Mouse (Mus musculus): ENCODE measurements around the gene Zan. TPM values are rescaled to one million over a fixed set of nuclear protein-coding genes. Genes with fewer than 3 reads are reported as not detected.
"Not testable (repeated sequence)": the region's sequence is repeated elsewhere in the genome, so short reads cannot be mapped to it uniquely, and the experiment has no call there.

Zan gene
- total RNA-seq, 2 experiments from 2014 or later: 0.16 to 0.32 TPM

- intact Hi-C loops (cut with DNase I); DNase-seq (ENCODE audit: low spot score in 2 of 2): not testable (repeated sequence)
These were observed 46.5 kb downstream of the Zan start for GRCm38 (mm10) chr5:137430402-137430801.

GRCm38 (mm10) chr5:137425648-137426047 is 51.2 kb downstream of the Zan start:
- intact Hi-C loops (cut with DNase I): no loop called here
- DNase-seq (ENCODE audit: low spot score in 2 of 2): no peak

- intact Hi-C loops (cut with DNase I): no loop called here
- DNase-seq (ENCODE audit: low spot score in 2 of 2): no peak
These were observed 57.0 kb downstream of the Zan start for GRCm38 (mm10) chr5:137419841-137420240.

- intact Hi-C loops (cut with DNase I): no loop called here
These were observed 57.8 kb downstream of the Zan start for GRCm38 (mm10) chr5:137419105-137419504.

GRCm38 (mm10) chr5:137414253-137414652 is 62.6 kb downstream of the Zan start:
- intact Hi-C loops (cut with DNase I): no loop called here
- no peak for DNase-seq (ENCODE audit: low spot score in 2 of 2)

More at GRCm38 (mm10) chr5:137419105-137419504, 57.8 kb downstream of the Zan start:
- no peak for DNase-seq (ENCODE audit: low spot score in 2 of 2)

GRCm38 (mm10) chr5:137411235-137411634 is 65.6 kb downstream of the Zan start:
- intact Hi-C loops (cut with DNase I): no loop called here
- DNase-seq (ENCODE audit: low spot score in 2 of 2): no peak

GRCm38 (mm10) chr5:137410549-137410948 is 66.3 kb downstream of the Zan start:
- intact Hi-C loops (cut with DNase I): no loop called here
- no peak for DNase-seq (ENCODE audit: low spot score in 2 of 2)

GRCm38 (mm10) chr5:137410066-137410465 is 66.8 kb downstream of the Zan start:
- DNase-seq (ENCODE audit: low spot score in 2 of 2): no peak
- intact Hi-C loops (cut with DNase I): no loop called here

- peak; percentile 11 to 22 for DNase-seq (ENCODE audit: low spot score in 2 of 2)
- intact Hi-C loops (cut with DNase I): no loop called here
These were observed 67.4 kb downstream of the Zan start for GRCm38 (mm10) chr5:137409451-137409850.

GRCm38 (mm10) chr5:137404081-137404480 is 72.8 kb downstream of the Zan start:
- DNase-seq (ENCODE audit: low spot score in 2 of 2): no peak
- intact Hi-C loops (cut with DNase I): no loop called here

- no peak for DNase-seq (ENCODE audit: low spot score in 2 of 2)
- intact Hi-C loops (cut with DNase I): no loop called here
These were observed 82.4 kb downstream of the Zan start for GRCm38 (mm10) chr5:137394456-137394855.

GRCm38 (mm10) chr5:137391641-137392040 is 85.2 kb downstream of the Zan start:
- DNase-seq (ENCODE audit: low spot score in 2 of 2): no peak
- intact Hi-C loops (cut with DNase I): no loop called here

- intact Hi-C loops (cut with DNase I): no loop called here
- no peak for DNase-seq (ENCODE audit: low spot score in 2 of 2)
These were observed 90.2 kb downstream of the Zan start for GRCm38 (mm10) chr5:137386712-137387111.

- intact Hi-C loops (cut with DNase I): no loop called here
- DNase-seq (ENCODE audit: low spot score in 2 of 2): no peak
These were observed 93.4 kb downstream of the Zan start for GRCm38 (mm10) chr5:137383441-137383840.

- DNase-seq (ENCODE audit: low spot score in 2 of 2): peak; percentile 13 to 38
- intact Hi-C loops (cut with DNase I): no loop called here
These were observed 95.7 kb downstream of the Zan start for GRCm38 (mm10) chr5:137381152-137381551.

GRCm38 (mm10) chr5:137377603-137378002 is 99.3 kb downstream of the Zan start:
- intact Hi-C loops (cut with DNase I): no loop called here
- DNase-seq (ENCODE audit: low spot score in 2 of 2): no peak

- intact Hi-C loops (cut with DNase I): no loop called here
- DNase-seq (ENCODE audit: low spot score in 2 of 2): no peak
These were observed 99.7 kb downstream of the Zan start for GRCm38 (mm10) chr5:137377176-137377575.

GRCm38 (mm10) chr5:137376722-137377121 is 100.1 kb downstream of the Zan start:
- intact Hi-C loops (cut with DNase I): no loop called here
- no peak for DNase-seq (ENCODE audit: low spot score in 2 of 2)

- intact Hi-C loops (cut with DNase I): no loop called here
These were observed 100.7 kb downstream of the Zan start for GRCm38 (mm10) chr5:137376198-137376597.

GRCm38 (mm10) chr5:137375627-137376026 is 101.2 kb downstream of the Zan start:
- intact Hi-C loops (cut with DNase I): no loop called here
- DNase-seq (ENCODE audit: low spot score in 2 of 2): no peak

More at GRCm38 (mm10) chr5:137376198-137376597, 100.7 kb downstream of the Zan start:
- no peak for DNase-seq (ENCODE audit: low spot score in 2 of 2)

GRCm38 (mm10) chr5:137374521-137375080 is 102.3 kb downstream of the Zan start:
- intact Hi-C loops (cut with DNase I): no loop called here
- no peak for DNase-seq (ENCODE audit: low spot score in 2 of 2)

- intact Hi-C loops (cut with DNase I): no loop called here
- DNase-seq (ENCODE audit: low spot score in 2 of 2): no peak
These were observed 103.4 kb downstream of the Zan start for GRCm38 (mm10) chr5:137373371-137373950.

Data from left cerebral cortex, postnatal 25 days (tissue).